Mouse (Mus musculus) erythroid progenitor cell, adult 5-6 weeks (primary cell): ENCODE results near the gene Topors. TPM values are rescaled to one million over a fixed set of nuclear protein-coding genes. Genes with fewer than 3 reads are reported as not detected.

ENCODE experiments used
- ATAC-seq: replicated peaks from 2 replicates; pipeline ENCODE4 v1.8.0; 2016; ENCODE audit warnings: moderate number of reproducible peaks, mild to moderate bottlenecking, moderate TSS enrichment, inconsistent platforms; ENCODE audit not compliant: poor library complexity, low FRiP score, severe bottlenecking
- total RNA-seq, 2 experiments: library from RNA; stranded (forward) in 1 of 2; stranded (reverse) in 1 of 2; fragments of 150-400 nt in 1 of 2; fragments of 186-747, 209-891 nt in 1 of 2; gene quantifications; 2 replicates each; pipeline versions ENCODE4 v1.2.3 to v1.2.4; 2015 to 2017; ENCODE audit warnings: low replicate concordance in 2 of 2

Topors gene
- total RNA-seq, 2 experiments from 2014 or later, result 18.8 to 21.8 TPM

DNA sequence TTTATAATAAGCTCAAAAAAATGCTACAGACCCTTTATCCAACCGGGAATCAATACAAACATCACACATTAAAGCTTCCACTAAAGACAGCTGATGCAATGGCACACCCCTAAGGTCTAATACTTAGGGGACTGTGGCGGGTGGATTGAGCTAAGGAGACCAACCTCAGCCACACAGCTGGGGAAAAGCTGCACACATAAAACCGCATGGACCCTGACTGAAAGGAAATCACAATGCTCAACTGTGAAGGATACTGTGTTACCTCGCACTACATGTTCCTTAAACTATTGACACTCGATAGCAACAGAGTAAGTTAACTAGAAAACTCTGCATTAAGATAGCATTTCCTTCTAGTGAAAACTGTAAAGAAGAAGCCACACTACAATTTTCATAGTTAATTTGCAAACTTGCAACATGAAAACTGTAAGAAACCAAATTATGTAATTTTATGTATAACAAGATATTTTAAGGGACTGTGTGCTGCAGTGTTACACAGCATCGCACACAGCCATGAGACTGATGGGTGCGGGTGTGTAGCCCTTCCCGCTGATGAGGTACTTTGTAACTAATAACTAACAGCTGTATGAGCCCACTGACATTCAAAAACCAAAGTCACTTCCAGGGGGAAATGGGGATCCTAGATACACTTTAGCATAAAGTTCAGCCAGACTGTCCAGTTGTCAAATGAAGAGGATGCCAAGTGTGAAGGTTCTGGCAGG is 15.1 kb downstream of the Topors start:
- ATAC-seq, result no peak

DNA sequence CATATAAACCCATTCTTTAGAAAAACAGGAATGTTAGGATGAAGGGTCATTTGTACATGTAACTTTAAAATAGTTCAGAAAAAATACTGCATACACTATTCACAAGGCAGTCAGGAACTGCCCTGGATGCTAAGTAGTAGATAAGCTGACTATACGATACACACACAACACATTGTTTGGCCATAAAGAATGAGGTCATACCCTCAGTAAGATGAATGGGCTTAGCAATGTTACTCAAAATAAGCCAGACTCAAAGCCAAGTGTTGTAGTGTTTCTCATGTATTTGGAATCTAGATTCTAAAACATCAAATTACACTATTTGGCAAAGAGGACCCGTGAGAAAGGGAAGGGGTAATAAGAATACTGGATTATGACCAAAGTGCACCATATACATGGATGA is 15.9 kb downstream of the Topors start:
- no peak for ATAC-seq

DNA sequence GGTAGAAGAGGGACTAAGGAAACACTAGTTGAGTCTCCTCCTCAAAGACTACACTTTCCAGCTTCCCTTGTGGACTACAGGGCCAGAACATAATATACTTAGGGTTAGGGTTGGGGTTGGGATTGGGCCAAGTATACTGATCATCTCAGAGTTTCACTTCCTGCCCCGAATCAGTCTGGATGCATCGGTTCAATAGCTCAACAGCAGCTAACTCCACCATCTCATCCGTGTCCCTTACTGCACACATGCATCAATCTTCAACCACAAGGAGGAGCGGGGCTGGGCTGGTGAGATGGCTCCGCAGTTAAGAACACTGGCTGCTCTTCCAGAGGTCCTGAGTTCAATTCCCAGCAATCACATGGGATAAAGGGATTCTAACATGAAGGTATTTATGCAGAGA is 18.7 kb downstream of the Topors start:
- no peak for ATAC-seq

DNA sequence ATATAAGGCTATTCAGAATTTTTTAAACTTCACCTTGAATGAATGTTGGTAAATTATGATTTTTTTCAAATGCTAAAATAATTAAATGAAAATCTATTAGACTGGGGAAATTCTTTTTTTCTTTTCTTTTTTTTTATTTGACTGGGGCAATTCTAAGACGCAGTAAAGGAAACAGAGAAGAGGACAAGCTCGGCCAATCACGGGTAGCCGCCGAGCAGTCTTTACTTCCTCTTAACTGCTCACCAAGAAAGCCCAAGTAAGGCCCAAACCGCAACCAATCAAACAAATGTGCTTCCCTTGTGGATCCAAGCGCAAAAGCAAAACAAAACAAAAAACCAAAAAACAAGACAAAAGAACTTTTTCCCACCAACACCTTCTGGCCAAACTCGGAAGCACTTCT is 25.6 kb downstream of the Topors start:
- ATAC-seq, result no peak

DNA sequence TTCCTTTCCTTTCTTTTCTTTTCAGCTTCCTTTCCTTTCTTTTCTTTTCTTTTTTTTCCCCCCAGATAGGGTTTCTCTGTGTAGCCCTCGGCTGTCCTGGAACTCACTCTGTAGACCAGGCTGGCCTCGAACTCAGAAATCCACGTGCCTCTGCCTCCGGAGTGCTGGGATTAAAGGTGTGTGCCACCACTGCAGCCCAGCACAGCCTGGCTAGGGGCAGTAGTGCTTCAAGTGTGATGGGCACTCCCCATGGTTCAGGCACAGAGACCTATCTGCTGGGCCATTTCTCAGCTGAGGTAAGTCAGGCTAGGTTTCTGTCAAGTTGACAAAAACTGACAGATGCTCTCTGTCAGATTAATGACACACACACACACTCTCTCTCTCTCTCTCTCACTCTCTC is 26.6 kb downstream of the Topors start:
- ATAC-seq, result no peak

DNA sequence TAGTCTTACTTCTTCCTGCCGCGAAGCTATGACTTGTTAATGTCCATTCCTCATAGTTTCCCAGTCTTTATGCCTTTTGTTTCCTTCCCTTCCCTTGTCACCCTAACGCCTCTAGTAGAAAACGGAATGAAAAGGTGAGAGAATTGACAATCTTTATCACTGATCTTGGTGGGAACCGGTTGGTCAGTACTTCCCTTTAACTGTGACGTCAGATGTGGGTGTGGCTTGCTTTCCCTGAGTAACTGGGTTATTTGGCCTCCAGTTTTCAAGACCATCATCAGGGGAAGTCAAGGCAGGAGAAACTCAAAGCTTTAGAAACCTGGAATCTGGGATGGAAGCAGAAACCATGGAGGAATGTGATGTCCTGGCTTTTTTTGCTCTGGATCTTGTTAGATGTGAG is 27.7 kb downstream of the Topors start:
- no peak for ATAC-seq

DNA sequence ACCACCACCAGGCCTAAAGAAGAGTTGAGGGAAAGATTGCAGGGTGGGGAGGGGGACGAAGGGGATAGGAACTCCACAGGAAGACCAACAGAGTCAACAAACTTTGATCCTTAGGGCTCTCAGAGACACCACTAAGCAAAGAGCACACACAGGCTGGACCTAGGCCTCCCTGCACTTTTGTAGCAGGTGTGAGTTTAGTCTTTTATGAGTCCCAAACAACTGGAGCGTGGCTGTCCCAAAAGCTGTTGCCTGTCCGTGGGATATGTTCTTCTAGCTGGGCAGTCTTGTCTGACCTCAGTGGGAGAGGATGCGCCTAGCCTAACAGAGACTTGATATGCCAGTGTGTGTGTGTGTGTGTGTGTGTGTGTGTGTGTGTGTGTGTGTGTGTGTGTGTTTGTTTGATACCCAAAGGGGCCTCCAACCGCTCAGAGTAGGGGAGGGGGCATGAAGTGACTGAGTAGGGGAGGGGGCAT is 29.3 kb downstream of the Topors start:
- no peak for ATAC-seq

DNA sequence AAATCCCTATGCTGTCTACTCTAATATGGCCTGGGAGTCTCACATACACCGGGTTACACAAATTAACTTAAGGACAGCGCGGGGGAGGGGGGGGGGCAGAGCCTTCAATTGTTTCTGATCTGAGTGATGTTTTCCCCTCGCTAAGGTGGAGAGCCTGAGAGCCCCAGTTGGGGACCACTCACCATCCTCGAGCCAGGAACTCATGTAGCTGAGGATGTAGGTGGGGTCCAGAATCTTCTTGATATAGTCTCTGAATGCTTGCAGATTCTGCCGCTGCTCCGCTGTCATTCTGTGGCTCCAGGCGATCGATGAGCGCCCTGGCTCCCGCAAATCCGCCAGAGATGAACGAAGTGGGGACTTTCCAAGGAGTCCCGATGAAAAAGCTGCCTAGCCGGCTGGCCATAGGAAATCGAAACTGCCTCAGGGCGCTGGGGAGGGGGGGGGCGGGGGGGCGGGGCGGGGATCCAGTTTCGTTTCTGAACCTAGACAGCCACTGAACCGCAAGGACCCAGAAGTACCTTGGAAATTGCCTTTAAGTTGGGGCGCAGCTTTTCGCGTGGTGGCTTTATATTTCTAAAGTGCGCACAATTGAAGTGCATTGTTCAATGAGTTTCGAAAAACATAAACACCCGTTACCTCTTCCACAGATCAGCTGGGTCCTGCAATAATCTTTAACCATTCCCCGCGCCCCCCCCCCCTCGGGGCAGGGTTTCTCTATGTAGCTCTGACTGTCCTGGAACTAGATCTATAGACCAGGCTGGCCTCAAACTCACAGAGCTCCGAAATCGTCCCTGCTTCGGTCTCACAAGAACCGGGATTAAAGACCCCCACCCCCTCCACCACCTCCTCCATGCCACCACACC is 30.0 kb downstream of the Topors start, which contains the start of gene Ddx58:
Gene Ddx58 (minus strand): TSS at position 420 of the 863 bp plus-strand sequence.
- ATAC-seq, result 0 out of 2 replicates have a peak, but pooled peaks have one; percentile 34

DNA sequence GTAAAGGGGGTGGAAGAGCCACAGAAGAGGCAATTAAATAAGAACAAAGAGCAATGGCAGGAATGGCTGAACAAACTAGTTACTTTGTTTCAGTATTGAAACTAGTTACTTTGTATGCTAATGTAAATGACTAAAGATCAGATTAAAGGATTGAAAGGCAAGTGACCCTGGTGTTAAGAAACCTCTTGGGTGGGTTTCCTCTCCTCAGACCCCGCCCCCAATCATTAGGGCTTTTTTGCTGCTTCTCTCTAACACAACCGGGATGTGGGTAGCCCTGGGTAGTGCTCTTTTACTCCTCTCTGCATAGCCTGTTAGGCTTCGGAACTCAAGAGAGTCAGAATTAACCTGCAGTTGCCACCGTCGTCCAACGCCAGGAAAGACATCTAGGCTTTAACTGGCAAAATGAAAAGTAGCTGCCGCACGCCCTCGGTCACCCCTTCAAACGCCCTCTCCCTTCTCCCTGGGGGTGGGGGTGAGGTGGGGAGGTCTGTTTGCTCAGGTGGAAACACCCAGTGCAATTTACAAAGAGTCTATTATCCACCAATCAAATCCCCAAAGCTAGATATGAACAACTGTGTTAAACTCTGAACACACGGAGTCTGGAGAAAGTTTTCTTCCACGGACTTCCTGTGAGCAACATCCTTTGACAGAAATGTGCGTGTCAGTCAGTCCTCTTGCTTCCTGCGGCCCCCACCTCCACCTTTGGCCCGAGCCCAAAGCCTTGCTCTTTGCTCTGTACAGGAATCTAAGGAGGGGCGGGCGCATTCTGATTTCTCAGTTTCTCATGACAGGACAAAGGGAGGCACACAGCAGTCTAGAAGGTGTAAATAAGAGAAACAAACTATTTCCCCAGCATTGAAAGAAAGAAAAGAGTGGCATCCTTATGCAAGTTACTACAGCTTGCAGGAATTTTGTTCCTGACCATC is 30.9 kb downstream of the Topors start:
- no peak for ATAC-seq

DNA sequence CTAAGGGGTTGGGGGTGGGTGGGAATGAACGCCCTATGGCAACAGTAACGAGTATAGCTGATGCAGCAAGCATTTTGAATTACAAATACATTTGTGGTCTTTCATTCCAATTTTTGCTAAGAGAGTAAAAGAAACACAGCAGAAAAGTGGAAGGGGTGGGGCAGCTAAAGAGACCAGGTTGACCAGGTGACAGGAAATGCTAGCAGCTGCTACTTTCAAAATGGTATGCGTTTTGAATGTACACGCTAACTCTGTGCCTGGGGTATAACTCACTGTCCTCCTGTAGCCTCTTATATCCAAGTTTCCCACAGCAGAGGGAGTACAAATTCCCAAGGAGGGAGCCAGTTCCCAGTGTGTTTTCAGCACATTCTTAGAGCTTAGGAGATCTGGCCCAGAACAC is 32.8 kb downstream of the Topors start:
- no peak for ATAC-seq

DNA sequence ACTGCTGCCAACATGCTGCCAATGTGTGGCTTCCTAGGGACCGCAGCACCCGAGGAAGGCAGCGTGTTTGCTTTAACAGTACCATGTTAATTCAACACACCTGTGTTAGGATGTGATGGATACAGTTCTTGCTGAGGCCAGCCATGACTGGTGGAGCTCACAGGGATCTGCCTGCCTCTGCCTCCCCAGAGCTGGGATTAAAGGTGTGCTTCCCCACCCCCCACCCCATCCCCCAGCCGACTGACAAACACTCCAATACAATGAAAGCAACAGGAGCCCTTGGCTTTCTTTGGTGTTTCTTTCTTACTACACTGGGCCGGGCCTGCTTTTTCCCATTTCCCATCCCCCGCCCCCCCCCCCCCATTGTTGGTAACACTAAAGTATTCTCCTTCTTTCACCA is 35.4 kb downstream of the Topors start:
- no peak for ATAC-seq

DNA sequence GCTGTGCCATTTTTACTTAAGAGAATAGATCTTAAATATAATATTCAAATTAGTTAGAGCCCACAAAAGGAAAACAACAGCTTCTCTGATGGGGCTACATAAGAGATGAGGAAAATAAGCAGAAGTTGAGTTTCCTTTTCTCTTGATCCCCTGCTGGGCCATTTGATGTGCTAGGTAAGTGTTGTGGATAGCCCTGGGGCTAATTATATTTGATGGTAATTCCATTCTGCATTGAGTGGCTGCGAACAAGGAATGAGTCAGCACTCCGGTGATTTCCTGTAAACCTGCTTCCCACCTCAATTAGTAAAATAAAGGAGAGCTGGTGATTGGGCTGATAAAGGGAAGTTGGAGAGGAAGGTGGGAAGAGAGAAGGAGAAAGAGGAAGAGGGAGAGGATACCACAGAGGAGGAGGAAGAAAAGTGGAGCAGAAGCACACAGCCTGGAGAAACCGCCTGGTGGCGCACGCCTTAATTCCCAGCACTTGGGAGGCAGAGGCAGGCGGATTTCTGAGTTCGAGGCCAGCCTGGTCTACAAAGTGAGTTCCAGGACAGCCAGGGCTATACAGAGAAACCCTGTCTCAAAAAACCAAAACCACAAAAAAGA is 36.5 kb downstream of the Topors start:
- no peak for ATAC-seq

DNA sequence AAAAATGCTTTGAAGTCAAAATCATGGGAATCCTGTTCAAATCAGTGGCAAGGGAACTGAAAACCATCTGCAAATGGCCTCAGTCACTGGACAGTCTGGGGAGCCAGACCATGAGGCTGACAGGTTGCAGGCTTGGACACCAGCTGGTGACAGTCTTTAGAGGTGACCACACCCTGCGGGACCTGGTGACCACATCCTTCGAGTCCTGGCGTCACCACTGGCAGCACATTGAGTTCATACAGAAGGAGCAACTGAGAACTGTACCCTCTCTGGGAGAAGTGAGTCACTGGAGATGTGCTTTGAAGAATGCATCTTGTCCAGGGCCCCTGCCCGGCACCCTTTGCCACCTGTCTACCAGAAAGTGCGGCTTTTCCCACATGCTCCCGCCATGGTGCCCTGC is 39.9 kb downstream of the Topors start:
- no peak for ATAC-seq

DNA sequence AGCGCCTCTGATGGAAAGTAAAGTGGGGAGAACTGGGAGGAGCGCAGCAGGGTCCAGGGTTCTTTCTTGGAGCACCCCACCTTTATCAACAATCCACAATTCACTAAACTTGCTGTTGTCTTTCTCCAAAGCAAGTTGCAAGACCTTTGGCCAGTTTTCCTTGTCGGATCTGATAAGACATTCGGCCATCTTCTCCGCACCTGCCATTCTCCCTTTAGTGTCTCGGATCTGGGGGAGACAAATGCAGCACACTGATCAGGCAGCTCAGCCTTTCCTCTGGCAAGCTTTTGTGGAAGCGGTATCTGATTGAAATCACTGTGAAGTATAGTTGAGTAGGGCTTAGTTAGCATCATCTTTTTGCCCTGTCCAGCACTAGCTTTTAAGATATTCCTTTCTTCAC is 41.8 kb downstream of the Topors start:
- no peak for ATAC-seq

DNA sequence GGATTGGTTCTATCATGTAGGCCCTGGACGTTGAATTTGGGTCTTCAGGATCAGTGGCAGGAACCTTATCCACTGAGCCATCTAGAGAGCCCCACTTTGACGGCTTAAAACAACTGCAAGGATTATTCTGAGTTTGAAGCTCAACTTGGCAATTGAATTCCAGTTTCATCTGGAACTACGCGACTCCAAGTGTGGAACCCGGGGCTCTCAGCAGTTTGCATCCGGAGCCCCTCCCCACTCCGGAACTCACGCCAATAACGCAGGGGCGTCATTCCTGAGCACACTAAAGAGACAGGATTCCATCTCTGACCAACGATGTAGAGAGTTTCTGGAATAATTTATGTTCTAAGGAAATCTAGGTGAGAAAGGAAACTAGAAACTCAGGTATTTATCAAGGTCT is 42.5 kb downstream of the Topors start:
- no peak for ATAC-seq

DNA sequence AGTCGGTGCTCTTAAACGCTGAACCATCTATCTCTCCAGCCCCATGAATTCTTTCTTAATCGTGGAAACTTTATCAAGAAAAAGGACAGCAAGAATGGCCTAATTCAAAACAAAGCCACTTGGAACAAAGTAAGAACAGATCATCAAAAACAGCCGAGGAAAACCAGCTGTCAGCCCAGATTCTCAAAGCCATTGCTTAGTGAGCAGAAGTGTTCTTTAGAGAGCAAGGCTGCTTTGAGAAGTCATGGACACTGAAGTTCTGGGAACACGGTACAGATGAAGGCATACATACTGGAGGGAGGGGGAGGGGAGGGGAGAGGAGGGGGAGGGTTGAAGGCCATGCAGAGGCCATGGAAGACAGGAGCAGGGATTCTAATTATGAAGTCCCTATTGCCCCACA is 43.6 kb downstream of the Topors start:
- ATAC-seq, result no peak

DNA sequence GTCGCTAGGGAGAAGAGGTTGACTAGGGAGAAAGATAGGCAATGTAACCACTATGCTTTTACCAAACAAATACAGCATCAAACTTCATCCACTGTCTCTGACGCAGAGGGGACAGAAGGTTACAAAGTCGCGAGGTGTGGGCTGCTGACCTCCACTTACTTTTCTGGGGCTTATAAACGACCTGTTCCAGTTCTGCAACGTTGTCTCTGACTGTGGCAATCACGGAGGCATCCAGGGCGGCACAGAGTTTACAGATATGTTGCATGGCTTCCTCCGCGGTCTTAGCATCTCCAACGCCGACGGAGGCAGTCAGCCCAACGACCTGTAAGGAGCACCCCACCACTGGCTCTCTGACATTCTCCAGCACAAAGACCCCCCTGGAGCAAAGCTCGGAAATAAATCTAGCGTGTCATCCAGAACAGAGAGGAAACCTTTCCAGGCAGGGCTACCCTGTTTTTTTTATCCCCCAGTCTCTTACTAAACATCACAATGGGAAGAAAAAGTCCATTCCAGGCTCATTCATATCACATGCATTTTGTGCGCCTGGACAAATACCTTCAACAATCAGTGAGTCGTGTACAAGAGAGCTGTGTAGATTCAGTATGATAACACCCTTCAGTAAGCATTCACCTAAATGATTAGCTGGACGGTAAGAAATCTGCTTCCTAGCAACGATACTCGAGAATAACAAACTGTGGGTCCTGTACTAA is 47.6 kb downstream of the Topors start:
- no peak for ATAC-seq

DNA sequence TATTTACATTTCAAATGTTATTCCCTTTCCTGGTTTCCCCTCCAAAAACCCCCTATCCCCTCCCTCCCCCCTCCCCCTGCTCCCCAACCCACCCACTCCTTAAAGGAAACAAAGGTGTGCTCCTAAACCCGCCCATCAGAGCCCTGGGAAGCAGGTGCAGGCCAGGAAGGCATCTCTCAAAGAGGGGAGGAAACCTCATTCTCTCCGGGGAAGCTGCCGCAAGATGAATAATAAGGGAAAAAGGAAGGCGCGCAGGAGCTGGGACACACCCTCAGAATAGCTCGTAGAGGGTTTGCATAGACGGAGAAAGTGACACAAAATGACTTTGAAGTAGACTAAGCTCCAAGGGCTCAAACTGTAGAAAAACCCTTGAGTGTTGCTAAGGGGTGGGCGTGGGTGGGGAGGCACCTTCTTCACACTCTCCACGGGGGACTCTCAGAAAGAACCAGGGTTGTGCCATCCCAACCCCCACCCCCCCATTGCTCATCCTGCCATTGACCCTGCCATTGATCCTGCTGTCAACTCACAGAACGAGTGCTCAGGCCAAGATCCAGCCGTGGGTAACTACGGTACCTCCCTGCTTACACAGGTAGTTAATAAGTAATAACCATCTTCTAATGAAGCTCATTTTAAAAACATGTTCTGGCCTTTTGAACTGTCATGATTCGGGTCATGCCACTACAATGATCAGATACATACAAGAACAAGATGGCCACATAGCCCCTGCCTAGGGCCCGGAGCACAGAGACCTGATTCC is 48.5 kb downstream of the Topors start:
- no peak for ATAC-seq
